Mouse (Mus musculus) 416B (cell line): ENCODE data around the gene Crocc.
A peak's percentile ranks its signal among the peaks of the same experiment; 100 is the strongest.

Experiments
- DNase-seq: peaks from one replicate; pipeline ENCODE4 v3.0.0; 2011; ENCODE audit warnings: low read depth

Crocc gene

DNA sequence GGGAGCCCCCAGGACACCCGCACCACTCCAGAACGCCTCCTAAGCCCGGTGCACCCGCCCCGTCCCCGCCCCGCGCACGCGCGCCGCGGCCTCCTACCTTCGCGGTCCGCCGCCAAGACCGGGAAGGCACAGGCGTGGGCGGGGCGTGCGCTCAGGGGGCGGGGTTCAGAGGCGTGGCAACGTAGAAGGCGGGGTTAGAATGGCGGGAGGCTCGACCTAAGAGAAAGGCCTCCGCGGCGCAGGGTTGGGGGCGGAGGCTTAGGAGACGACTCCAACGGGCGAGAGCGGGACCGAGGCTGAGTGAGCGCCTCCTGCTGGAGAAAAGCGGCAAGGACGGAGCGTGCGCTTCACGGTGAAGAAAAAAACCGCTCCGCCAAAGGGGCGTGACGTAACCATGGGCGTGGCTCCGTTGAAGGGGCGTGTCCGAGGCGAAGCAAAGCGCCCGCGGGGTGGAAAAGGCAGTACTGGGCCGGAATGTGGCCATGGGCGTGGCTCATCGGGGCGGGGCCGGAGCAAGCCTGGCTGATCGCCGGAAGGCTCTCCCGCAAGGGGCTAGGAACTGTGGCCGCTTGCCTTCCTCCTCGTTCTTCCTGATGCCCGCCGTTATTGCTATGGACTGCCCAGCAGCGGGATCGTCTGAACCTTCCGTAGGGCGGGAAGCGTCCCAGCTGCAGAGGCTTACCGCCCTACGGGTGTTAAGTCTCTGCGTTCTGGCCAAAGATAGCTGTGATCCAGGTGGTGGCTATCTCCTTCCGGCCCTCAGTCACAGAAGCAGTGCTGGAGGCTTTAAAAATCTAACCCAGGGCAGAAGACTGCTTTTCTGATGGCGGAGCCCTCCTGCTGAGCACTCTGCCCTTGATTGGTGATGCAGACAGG, at the start of gene Crocc:
TSS of gene Crocc (minus strand) at position 125 of the 876 bp plus-strand sequence.
- DNase-seq, result peak; percentile 99

DNA sequence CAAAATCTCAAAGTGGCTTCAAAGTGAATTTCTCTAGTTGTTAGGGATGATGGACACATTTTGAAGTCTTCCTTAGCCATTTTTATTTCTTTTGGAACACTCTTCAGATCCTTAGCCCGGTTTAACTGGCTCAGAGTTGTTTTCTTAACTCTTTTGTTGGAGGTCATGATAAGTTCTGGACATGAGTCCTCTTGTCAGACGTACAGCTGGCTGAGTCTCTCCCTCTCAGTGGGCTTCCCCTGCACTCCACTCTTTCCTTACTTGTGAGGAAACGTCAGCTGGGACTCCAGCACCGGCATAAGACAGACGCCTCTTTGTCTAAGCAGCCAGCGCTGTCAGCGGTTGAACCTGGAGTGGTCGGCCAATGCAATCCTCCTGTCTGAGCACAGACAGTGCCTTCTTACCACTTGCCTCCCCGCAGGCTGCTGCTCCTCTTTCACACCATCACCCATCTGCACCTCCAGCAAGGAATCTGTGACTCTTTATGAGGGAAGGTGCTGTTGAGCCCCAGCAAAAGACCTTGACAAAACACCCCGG, 47.9 kb upstream of the Crocc start:
- no peak for DNase-seq

DNA sequence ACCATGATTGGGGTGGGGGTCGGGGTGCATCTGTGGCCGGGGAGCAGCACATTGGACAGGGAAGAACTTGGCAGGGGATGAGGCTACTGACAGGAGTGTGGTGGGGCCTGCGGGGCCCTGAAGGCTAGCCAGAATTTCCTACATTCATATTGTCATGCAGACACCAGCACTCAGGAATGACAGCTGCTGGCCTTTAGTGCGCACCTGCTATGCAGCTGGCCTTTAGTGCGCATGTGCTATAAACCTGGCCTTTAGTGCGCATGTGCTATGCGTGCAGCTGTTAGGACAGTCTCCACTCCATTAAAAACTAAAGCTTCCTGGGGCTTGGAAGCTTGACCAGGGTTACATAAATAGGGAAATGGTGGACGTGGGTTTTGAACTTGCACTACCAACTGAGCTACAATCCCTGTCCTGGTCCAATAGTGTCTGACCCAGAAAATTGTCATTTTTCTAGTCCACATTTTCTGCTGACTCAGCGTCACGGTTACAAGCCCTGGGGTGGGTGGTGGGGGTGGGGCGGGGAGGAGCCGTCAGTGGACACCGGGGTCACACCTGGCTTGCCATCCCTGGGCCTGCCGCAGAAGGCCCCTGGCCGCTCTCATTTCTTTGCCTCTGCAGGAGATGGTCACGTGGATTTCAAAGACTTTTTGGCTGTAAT, 46.3 kb upstream of the Crocc start:
- no peak for DNase-seq

DNA sequence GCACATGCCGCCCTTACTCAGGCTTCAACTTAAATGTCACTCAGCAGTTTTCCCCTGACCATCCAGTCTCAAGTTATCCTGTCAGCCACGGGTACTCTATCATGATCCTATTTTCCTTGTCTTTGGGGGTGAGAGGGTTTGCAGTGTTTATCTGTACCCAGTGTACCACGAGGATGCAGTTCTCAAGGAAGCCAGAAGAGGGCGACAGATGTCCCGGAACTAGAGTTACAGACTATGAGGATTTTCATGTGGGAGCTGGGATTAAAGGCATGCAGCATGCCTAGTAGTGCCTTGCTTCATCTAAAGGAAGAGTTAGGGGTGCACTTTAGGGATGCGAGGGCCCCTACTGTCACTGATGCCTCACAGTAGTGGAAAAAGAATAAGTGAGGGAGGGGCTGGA, 41.5 kb upstream of the Crocc start:
- DNase-seq, result peak; percentile 56

DNA sequence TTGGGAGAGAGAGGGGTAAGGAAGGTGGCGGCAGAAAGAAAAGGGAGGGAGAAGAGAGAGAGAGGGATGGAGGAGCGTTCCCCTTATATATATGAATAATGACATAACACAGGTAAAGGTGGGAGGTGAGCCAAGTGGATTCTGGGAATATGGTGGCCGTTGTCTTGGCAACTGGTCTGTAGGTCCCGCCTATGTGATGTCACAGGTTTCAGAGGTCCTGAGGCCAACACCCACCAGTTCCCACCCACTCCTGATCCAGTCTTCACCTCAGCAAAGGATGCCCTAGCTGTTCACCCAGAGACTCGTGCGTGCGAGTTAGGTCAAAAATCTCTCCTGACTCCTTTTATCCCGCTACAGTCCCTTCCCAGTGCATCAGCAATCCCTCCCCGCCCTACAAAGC, 40.9 kb upstream of the Crocc start:
- DNase-seq, result no peak

DNA sequence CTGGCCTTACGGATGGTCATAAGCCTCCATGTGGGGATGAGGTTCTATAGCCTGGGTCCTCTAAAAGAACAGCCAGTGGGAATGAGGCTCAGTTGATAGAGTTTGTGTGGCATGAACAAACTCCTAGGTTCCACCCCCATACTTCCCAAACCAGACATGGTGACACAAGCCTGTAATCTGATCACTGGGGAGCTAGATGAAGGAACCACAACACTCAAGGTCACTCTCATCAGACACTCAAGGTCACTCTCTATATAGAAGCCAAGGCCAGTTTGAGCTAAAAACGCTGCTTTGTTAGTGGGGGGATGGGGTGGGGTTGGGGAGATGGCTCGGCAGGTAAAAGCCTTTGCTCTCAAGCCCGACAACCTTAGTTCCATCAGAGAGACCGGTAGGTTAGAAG, 39.6 kb upstream of the Crocc start:
- peak; percentile 56 for DNase-seq

DNA sequence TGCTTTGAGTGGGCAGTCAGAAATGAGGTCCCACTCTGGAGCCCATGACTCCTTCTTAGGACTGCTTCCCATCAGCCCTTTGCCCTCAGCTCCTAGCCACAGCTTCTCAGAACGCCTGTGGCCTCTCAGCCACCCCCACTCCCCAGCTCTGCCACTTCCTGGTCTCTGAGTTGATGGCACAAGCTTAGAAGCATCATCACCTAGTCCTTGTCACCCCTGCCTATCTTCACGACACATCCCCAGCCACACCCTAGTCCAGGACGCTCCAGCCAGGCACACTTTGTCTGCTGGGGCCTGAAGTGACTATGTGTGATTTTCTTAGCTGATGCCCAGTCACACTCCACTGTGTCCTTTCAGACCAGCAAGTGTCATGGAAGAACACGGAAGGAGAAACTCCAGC, 38.6 kb upstream of the Crocc start:
- DNase-seq, result peak; percentile 55

DNA sequence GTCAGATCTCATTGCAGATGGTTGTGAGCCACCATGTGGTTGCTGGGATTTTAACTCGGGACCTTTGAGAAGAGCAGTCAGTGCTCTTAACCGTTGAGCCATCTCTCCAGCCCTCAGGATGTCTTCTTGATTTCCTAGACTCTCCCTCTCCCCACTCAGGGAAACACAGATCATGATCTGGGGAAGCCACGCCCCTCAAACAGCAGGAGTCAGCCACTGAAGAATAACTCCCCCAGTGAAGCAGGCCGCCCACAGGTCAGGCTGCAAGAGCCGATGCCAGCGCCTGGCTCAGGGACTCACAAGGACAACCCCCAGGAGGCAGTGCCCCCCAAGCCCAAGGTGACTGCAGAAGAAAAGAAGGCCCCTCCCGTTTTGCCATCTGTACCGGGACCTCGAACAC, 36.4 kb upstream of the Crocc start:
- DNase-seq, result no peak

DNA sequence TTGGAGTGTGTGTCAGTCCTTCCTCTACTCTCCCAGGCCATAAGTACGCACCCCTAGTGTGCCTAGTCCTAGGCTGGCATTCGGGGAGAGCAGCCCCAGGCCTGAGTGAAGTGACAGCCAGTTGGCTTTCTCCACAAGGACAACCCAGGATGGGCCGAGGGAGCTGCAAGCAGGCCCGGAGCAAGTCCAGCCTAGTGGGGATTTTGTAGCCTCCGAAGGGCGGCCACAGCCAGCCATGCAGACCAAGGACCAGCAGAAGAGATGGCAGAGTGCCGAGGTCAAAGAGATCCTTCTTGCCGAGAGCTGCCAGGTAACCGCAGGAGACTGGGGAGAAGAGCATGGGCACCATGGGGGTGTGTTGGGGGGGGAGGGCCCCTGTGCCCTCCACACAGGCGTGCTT, 34.7 kb upstream of the Crocc start:
- DNase-seq, result no peak

DNA sequence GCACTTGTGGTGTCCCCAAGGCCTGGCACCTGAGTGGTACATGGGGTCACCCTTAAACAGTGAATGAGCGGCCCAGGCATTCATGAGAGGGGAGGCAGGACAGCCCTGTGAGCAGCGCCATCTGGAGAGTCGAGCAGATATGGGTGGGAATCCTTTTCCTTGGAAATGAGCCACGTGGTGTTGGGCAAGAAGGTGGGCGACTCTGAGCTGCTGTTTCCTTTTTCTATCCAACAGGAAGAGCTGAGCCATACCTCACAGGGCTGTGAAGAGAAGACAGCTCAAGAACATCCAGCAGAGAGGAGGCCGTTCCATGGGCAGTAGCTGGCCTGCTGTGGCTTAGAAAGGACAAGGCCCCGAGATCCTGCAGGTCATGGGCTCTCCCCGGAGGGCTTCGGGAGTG, 28.4 kb upstream of the Crocc start:
- DNase-seq, result no peak

DNA sequence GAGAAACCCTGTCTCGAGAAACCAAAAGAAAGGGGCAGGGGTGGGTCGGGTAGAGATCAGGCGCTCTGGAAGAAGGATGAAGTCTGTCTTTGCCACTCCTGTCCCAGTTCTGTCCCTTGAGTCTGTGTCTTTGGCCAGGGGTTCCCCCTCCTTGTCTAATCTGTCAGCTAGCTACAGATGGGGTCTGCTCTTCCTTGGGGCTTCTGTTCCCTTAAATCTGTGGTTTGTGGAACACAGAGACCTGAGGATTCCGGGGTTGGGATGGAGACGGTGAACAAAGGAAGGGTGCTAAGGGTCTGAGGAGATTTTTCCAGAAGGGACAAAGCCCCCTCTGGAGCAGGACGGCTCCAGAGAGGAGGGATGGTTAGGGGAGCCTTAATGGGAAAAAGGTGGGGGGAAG, 27.7 kb upstream of the Crocc start, which contains the start of gene Spata21:
TSS of gene Spata21 (plus strand) at position 301 of the 400 bp plus-strand sequence.
- no peak for DNase-seq

DNA sequence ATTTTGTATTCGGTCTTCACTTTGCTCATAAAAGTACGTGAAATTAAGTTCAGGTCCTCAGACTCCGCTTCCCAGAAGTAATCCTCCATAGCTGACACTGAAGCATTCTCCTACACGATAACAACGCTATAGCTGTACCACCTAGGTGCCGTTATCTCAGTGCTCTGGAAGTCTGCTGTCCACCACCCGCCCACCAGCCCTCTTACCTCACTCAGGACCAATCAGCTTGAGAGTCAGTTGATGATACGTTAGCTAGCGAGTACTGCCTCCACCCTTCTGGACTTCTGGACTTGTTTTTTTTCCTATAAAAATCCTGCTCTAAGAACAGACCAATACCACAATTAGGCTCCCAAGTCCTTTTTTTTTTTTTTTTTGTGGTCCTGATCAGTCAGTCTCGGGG, 26.5 kb upstream of the Crocc start:
- DNase-seq, result no peak

DNA sequence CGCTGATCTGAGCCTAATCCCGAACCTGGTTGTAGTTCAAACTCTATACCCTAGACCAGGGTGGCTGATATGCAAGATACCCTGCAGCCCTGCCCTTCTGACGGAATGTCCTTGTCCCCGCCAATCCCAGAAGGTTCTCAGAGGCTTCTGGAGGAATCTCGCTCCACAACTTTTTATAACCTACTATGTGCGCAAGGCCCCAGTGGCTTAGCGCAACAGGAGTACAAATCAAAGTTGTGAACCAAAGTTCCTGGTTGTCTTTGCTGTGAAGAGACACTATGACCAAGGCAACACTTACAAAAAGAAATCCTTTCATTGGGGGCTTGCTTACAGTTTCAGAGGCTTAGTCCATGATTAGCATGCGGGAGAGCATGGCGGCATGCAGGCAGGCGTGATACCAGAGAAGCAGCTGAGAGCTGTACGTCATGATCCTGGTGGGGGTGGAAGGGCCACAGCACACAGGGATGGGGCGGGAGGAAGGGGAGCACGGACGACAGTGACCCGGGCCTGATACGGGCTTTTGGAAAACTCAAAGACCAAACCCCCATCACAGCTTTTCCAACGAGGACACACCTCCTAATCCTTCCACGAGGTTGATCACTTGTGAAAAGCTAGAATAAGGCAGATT, 18.3 kb upstream of the Crocc start:
- no peak for DNase-seq

DNA sequence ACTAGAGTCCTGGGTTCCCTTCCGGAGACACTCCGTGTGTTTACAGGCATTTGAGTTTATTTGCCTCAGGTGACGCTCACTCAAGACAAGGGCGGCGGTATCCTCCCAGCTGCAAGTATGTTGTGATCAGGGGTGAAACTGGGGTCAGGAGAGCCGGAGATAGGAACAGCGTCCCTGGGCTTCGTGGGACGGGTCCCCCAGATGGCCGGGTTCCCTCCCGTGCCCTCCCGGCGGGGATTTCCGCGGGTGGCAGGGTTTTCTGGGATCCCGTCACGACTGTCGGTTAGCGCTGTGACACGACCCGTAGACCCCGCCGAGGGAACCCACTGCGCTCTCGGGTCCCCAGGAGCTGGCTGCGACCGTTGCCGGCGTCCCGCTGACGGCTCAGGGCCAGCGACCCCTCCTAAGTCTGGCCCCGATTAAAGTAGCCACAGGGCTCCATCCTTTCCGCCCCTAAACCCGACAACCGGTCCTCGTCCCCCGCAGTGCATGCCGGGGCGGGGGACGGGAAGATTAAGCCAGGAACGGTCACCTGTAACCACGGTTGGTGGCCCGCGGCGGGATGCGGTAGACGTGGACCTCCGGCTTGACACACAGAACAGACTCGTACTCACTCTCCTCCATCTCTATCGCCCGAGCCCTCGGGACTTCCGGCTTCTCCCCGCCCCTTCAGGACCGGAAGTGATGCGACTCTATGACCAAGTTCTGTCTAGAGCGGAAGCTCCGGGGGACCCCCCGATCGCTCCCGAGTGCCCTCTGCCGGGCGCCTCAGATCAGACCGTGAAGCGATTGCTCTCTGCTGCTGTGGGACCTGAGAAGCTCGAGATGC, 17.5 kb upstream of the Crocc start, which contains the start of gene Necap2:
TSS of gene Necap2 (minus strand) at position 677 of the 829 bp plus-strand sequence.
- DNase-seq, result peak; percentile 95

DNA sequence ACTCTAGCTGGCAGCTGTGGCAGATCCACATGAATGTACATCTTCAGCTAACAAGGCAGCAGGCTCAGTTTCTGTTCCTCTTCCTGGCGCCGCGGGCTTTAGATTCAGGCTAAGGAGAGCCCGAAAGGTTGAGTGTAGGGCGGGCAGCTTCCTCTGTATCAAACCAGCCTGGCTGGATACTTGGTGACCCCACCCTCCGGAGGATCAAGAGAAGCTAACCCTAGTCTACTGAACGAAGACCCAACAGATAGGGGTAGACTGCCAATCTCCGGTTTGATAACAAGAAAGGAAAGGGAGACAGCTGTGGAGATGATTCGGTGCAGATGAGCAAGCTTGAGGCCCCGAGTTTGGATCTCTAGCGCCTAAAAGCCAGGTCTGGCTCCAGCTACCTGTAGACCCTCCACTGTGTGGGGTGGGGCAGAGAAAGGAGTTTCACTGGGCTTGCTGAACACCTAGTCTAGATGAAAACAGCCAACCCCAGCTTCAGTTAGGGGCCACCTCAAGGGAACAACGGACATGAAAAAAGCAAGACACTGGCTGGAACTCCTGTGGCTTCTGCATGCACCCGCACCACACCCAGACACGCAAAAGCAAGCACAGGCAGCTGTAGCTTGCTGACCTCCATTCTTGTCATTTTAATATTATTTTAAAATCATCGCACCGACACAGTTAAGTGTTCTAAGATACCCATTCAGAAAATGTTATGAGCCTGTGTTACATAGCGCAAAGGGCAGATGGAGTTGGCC, 16.6 kb upstream of the Crocc start:
- no peak for DNase-seq

DNA sequence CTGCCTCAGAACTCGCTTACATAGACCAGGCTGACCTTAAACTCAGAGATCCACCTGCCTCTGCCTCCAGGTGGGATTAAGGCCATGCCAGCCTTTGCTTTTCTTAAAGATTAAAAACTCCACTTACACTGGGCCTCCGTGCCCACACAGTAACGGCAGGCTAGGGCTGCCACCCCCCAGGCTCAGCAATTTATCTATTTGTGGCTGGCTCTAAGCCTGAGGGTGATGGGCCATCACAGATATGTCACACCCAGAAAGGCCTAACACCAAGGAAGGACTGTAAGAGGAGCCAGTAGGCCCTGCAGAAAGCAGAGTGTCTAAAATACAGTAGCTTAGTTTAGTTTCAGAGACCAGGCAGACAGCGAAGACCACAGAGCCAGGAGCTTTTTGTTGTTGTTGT, 13.8 kb upstream of the Crocc start:
- no peak for DNase-seq

DNA sequence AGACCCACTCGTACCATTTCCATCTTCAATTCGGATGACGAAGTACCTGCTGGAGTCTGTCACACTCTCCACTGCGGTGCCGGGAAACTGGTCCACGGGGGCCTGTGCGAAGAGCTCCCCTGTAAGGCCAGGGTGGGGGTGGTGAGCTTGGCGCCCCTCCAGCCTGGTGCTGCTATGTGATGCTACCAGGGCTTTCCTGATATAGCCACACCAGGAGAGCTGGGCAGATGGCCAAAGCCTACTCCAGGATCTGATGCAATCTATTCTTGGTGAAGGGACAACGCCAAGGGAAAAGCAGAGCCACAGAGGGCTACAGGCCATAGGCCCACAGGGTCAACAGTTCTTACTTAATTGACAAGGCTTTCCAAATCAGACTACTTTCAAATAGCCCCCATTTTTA, 13.3 kb upstream of the Crocc start:
- peak; percentile 47 for DNase-seq

DNA sequence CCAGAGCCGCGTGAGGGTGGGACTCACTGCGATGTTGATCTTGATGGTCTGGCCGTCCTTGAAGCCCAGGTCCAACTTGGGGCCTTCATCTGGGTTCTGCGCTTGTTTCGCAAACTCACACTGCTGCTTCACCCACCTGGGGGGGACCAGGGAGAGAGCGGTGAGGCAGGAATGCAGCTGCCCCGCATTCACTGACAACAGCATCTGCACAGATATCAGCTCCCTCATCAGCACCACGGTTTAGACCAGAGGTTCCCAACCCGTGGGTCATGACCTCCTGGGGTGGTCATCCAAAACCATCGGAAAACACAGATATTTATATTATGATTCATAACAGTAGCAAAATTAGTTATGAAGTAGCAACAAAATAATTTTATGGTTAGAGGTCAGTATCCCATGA, 12.2 kb upstream of the Crocc start:
- DNase-seq, result no peak

DNA sequence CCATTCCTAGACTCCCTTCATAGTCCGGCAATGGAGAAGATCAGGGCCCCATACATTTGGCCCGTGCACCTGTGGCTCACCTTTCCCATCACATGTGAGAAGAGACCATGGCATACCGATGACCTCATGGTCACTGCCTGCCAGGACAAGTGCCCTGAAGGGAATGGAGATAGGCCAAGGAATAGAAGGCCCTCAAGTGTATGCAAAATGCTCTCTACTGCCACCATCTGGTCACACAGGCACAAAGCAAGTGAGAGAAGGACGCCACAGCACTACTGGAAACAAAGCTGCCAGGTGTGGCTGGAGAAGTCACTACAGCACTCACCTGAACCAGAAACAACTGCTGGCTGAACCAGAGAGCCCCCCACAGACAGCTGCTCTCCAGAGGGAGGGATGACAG, 9.4 kb upstream of the Crocc start:
- peak; percentile 56 for DNase-seq

DNA sequence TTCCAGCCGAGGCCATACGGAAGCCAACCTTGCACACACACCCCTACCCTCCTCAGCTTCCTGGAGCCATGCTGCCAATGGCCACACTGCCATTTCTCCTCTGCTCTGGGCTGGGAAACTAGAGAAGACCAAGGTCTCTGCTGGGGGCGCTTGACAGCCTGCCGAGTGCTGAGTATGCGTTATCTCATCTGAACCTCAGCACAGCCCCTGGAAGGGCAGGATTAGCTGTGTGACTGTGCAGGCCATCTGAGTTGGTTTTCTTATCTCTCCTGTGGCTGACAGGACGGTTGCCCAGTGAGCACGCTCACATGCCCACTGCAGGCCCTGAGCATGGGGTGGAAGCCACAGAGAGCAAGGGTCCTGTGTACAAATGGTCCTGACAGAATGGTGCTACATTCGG, 8.3 kb upstream of the Crocc start:
- no peak for DNase-seq

DNA sequence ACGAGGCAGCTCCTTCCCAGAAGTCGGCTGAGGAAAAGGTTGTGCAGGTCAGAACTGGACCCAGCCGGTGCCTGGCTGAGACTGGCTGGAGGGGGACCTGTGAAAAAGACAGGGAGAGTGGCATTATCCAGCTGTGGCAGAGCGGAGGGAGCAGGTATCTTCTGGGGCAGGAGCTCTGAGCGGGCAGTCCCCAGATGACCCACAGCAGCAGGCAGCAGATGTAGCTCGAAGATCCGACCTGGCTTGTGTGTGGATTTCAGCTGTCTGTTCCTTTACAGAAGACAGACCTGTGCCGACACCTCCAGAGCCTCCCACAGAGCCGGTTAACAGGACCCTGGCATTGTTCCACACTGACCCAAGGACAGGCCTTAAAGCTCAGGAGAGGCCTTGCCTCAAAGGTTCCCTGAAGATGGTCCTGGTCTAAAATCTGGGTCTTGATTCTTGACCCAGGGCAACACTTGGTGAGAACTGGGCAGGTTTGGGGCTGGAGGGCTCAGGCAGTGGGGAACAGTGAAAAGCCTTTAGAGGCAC, 7.2 kb upstream of the Crocc start:
- no peak for DNase-seq
